Mouse (Mus musculus) skeletal muscle tissue, adult 2 months (tissue): Measurements from ENCODE around the gene Gm20388.

Source experiments
- DNase-seq: peaks from one replicate; pipeline ENCODE4 v3.0.0-alpha.2; 2012; ENCODE audit warnings: low read depth, low spot score

Gm20388 gene

DNA sequence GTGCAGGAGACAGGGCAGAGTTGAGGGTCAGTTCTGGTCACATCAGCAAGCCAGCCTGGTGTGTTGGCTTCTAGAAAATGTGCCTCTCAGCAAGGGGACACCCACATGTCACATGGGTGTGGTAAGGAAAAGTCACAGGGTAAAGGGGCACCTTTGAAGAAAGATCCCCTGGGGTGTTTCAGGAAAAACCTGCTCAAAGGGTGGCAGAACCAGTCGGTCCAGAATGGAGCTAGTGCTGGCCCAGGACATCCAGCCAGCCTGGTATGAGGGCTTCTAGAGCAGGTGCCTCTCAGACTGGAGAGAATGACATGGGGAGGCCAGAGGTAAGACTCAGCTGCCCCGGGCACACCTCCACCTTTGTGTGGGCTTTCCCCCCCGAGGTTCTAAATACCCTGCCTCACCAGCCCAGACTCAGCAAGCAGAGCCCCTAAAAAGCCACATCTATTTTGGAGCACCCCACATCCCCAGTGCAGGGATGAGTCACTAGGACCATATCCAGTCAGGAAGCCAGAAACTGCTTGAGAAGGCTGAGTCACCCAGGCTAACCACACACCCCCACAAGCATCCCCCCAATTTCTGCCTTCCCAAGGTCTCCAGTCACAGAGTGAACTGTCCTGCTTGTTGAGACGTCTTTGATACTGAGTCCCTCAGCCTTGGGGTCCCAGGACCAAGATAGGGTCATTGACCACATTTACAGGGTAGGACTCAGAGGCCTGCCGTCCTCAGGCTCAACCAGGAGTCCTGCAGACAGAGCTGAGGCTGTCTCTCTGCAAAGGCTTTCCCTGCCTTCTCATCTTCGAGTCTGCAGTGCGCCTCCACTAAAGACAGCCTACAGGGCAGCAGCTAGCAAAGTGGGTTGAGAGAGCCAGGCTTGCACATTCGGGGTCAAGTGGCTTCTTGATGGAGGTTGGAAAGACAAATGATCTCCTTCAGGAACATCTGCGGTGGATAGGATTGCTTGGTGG is 2445.3 kb downstream of the Gm20388 start:
- no peak for DNase-seq

DNA sequence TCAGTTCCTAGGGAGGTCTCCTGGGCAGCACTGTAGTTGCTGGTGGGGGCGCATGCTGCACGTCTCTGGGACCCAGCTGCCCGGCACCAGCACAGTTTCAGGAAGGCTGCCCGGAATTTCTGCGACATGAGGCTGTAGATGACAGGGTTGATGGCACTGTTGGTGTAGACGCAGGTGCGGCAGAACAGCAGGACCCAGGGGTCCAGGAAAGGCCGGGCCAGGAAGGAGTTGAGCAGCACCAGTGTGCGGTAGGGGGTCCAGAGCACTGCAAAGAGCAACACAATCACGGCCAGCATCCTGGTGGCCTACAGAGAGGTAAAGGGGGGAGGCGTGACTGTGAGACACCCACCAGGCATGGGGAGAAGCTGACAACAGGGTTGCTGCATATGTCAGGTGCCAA is 2446.6 kb downstream of the Gm20388 start:
- no peak for DNase-seq

DNA sequence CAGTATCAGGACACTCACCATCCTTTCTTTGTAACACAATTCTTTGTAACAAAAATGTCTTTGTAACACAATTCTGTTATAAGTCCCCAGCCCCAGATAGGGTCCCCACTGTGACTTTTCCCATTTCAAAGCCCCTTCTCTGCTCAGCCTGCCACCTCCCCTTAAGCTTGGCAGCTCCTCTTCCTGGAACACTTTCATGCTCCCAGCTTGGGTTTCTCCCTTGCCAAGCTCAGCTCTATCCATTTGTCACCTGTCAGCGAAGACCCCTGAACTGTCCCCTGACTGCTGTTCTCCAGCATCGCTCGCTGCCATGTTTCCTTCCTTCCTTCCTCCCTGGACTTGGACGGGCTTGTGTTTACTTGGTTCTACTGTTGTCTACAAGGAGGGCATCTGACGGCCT is 2447.0 kb downstream of the Gm20388 start:
- DNase-seq: no peak

DNA sequence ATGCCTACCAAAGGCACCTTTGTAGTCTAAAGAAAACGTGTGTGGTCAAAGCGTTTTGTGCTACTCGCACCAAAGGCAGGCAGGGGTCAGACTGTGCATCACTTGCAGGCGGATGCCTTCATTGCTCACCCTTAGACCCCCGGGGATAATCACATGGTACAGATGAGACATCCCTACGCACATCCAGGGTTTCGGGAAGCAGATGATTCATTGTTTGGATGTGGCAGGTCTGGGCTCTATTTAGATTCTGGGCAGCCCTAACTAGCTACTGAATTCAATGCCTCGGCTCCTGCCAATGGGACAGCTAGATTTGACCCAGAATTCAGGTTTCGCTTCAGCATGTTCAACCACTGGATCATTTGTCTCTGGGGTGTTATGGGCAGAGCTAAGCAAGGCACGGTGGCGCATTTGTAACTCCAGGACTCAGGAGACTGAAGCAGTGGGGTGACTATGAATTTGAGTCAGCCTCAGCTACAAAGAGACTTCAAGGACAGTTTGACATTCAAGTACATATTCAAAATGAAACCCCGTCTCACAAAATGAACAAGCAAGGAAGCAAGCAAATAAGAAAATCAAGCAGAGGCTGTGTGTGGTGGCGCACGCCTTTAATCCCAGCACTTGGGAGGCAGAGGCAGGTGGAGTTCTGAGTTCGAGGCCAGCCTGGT is 2448.6 kb downstream of the Gm20388 start:
- no peak for DNase-seq

DNA sequence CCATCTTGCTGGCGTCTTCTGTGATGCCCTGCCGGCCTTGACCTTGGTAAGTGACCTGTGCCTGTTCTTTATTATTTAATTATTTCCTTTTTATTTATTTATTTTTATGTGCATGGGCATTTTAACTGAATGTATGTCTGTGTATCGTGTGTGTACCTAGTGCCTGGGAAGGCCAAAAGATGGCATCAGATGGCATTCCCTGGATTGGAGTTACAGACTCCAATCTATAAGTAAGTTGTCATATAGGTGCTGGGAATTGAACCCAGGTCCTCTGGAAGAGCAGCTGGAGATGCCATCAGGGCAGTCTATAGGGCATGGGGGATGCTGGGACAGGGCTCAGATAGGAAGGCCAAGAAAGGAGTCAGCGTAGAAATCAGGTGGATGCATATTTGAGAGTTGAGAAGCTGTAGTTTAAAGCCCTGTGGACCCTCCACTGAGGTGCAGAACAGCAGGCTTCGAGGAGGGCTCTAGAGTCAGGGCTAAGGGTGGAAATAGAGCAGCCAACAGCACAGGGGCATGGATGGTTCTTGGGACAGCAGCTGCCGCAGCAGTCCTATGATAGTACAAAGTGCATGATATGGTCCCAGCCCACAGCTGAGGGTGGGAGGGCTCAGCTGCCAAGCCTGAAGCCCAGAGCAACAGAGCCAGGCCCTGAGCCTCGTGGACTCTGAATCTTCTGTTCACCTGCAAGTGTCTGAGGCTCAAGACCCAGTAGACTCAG is 2450.2 kb downstream of the Gm20388 start, which contains the start of gene Trhr2:
Gene Trhr2, minus strand, starts transcription at position 51 of the 721 bp plus-strand sequence.
- no peak for DNase-seq

DNA sequence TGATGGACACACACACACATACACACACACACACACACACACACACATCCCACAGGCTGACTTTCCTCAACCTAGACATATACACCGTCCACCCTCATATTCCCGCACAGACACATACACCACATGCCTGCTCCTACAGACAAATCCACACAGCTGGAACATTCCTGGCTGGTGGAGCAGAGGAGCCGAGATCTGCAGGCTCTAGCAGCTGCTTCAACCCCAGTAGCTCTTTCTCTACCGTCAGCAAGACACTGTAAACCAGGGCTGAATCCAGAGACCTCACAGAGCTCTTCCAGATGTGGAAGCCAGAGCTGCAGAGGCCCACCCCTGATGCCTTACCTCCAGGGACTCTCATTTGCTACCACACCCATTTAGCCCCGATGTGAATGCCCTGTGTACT is 2451.6 kb downstream of the Gm20388 start:
- DNase-seq: no peak

DNA sequence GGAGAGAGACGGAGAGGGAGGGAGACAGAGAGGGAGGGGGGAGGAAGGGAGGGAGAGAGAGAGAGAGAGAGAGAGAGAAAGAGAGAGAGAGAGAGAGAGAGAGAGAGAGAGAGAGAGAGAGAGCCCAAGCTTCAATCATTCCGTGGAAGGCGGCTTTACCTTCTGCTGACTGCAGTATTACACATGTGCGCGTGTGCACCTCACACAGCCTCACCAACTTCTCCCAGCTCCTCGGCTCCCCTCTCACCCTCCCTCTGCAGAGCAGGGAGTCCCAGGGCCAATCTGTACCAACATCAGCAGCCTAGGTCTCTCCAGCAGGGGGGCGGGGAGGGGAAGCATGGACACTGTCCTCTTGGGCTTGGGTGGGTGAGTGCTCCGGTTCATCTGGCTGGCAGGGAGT is 2452.3 kb downstream of the Gm20388 start:
- DNase-seq: no peak

DNA sequence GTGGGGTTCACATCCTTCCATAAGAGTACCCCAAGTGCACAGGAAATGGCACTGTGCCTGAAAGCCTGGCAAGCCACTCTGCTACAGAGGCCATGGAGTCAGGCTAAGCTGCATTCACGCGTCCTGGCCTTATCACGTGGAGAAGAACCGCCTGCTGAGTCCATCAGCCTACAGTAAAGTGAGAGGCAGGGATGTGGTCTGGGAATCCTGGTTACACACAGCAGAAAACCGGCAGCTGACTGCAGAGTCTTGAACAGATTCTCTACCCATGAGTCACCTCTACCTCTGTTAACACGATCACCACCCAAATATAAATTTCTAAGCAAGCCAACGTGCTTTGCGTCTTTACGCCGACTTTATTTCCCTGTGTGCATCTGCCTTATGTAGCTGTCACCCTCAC is 2457.9 kb downstream of the Gm20388 start:
- DNase-seq: no peak

DNA sequence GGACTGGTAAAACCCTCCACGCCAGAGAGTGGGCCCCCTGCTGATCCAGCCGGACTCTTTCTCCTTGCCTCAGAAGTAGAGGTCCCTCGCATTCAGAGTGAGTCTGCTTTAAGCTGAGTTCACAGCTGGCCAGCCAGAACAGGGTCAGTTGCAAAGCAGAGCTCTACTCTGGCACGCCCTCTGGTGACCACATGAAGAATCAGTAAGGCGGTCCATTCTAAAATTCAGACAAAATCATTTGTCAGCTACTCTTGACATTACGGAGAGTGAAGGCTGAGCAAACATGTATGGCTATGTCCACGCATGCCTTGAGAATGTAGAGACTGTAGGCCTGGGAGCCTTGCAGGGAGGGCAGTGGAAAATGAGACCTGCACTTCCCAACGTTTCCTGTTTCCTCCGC is 2459.0 kb downstream of the Gm20388 start:
- peak; percentile 43 for DNase-seq

DNA sequence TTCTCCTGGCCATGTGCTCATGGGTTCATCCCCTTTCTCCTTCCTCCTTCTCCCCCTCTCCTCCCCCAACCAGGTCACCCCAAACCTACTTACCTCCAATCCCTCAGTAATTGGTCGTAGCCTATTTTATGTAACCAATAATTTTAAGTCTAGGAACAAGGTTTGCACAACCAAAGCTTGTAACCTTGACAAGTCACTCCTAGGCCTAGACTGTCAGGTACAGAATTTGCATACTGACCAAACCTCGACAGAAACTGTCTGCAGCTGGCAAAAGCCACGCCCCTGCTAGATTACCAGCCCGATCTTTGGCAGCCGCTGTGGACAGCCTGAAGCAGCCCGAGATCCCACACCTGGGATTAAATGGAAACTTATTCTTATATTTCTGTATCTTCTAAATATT is 2461.1 kb downstream of the Gm20388 start:
- DNase-seq: no peak

DNA sequence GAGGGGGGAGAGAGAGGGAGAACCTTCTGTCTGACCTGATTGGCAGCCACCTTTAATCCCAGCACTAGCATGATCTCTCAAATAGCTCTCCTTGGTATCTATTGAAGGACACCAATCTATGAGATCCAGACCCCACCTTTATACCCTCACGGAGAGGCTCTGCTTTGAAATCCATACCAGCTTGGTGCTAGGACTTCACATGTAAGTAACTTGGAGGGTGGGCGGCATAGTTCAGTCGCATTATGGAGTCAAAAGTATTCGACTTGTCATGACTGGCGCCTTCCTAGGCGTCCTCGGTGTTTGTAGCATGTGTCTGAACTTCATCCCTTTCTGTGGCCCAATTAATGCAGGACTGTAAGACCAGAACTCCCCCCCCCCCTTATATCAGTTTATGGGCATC is 2464.7 kb downstream of the Gm20388 start:
- no peak for DNase-seq

DNA sequence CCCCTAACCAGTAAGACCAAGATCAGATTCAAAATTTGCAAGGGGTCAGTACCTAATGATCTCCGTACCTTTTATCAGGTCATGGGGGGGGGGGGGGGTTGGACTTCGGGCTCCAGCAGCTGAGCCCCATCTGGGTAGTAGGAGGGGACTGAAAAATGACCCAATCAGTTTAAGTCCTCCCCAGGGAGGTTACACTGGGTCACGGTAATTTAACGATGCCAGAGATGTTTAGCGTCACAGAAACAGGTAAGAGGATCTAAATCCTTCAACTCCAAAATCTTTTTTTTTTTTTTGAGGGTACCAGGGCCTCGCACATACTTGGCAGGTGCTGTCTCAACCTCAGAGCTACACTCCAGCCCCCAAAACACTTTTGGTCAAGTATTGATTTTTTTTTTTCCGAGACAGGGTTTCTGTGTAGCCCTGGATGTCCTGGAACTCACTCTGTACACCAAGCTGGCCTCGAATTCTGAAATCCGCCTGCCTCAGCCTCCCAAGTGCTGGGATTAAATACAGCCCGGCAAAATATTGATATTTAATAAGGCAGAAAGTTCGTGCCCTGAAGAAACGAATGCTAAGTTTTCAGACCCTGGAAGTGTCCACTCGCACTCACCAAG is 2465.2 kb downstream of the Gm20388 start:
- DNase-seq: no peak

DNA sequence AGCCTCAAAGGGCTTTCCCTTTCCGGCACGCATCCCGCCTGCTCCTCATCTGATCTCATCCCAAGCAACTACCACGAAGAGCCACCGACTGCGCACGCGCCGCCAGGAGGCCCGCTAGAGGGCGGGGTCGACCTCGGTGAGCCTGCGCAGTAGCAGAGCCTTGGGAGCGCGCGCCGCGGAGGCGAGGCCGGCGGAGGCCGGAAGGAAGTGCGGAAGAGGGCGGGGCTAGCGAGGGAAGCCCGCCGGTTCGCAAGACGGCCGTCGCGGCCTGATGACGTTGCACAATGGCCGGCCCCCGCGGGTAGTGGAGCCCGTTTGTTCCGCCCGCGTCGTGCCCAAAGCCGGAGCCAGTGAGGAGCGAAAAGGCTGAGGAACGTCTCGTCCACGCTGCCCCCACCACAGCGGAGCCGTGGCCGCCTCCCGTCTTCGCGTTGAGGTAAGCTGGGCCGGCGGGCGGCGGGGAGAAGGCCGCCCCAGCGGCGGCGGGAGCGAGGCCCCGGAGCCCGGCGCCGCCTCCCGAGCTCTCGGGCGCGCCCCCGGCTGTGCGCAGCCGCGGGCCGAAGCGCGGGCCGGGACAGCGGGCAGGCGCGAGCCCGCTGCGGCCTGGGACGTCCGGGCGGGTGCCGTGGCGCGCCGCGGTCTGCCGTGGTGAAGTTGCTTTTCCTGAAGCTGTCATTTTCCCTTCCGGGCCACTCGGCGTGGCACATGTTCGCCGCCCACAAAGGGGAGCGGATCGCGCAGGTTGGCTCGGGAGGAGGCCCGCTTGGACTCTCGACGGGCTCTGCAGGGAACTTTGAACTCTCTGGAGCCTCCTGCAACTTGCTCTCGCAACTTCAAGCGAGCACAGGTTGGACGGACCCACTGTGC is 2466.0 kb downstream of the Gm20388 start, which contains the start of gene Zc3h18:
Gene Zc3h18, plus strand, starts transcription at position 245 of the 867 bp plus-strand sequence.
- peak; percentile 99 for DNase-seq

DNA sequence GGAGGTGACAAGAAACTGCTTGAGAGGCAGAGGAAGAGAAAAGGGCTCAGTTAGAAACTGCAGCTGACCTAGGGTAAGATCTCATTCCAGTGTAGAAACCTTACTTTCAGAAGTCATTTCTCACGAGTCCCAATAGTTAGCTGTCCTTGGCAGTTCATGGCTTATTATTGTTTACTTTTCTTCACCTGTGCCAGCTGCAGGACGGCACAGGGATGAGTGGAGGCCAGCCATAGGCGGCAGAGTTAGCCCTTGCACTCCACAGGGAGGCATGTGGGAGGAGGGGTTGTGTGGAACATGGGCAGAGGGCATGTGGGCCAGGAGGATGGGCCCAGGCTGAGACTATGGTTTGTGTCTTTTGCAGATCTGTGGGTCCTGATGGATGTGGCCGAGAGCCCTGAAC is 2472.4 kb downstream of the Gm20388 start:
- no peak for DNase-seq

DNA sequence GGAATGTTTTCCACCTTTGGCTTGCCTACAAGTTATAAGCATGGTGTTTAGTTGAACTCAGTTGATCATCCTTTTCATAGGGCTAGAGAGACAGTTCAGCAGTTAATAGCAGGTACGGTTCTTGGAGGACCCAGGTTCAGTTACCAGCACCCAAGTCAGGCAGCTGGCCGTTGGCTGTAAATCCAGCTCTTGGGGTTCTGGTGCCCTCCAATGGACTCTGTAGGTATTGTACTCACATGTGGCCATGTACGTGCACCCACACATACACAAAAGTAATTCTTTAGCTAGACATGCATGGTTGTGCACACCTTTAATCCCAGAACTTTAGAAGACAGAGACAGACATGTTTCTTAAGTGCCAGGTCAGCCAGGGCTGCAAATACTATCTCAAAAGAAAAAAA is 2478.7 kb downstream of the Gm20388 start:
- no peak for DNase-seq

DNA sequence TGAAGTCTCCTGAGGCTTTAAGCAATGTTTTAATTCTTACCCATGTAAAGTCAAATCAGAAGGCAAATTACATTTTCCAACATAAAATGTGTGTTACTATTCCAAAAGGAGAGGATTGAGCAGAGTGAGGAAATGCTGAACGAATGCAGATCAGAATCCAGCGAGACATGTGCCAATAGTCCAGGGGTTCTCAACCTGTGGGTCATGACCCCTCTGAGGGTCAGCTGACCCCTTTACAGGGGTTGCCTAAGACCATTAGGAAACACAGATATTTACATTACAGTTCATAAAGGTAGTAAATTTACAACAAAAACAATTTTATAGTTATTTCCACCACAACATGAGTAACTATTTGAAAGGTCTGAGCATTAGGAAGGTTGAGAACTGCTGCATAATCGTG is 2480.1 kb downstream of the Gm20388 start:
- no peak for DNase-seq

DNA sequence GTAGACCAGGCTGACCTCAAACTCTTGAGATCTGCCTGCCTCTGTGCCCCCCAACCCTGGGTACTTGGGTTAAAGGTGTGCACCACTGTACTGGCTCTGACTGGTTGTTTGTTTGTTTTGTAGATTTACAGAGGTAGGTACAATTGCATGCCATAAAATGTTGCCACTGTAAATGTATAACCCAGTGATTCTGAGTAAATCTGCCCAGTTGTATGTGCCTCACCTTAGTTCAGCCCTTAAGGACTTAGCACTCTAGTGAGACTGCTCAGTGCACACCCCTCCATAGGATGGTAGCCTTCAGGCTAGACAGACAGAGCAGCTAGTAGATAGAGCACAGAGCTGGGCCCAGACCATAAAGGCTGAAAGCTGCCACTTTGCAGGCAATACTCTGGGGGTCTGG is 2483.1 kb downstream of the Gm20388 start:
- no peak for DNase-seq

DNA sequence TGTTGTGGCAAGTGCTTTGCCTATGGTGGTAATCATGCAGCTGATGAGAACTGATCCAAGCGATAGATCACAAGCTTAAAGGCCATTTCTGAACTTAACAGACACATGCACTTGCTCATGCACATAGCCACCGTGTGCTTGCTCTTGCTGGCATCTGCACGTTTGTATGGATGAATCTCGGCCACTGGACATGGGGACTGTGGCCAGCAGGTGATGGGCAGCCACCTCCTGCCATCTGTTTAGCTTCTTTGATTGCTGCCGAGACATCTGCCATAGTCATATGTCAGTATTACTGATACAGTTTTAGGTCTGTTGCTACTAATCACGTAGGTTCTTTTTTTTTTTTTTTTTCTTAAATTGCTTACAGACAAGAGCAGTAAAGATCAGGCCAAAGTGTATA is 2484.7 kb downstream of the Gm20388 start:
- no peak for DNase-seq

DNA sequence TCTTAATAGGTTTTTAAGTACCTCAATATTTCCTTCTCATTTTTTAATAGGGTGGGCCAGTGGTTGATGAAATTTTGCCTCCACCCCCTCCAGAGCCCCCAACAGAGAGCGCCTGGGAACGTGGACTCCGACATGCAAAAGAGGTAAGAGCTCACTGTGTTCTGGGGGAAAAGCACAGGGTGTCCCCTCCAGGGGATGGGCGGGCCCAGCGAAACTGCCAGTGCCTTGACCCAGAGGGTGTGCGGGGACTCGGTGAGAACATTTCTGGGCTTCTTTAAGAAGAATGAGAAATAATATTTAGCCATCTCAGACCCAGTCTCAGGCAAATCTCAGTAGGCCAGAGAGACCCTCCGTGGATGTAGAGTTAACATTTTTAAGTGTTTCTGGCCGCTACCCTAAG is 2487.5 kb downstream of the Gm20388 start:
- peak; percentile 39 for DNase-seq

DNA sequence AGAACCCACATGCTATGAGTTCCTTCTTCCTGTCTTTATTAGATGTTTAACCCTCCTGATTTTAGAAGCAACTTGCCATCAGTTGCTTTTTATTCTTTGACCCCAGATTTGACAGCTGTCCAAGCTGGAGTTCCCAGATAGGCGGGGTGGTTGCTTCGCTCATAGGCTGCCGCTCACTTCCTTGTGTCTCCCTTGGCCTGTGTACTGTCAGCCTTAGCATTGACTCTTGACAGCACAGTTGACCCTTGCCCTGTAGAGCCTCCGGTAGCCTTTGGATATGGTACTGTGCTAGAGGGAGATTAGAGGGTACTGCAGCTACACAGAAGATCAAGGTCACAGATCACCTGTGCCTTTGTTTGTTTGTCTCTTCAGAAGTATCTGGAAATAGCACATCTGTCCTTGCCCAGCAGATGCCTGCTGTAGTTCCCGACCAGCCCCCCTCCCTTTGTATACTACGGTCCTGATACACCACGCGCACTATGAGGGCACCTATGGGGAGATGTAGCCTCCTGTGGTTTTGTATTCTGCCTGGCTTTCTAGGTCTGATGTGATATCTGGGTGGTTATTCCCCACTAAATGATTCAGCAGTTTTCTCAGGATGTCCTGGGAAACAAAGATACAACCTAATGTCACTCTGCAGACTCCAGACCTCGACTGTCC is 2494.6 kb downstream of the Gm20388 start:
- no peak for DNase-seq
